Mouse (Mus musculus) spleen, adult 12 weeks (tissue): ENCODE measurements around the gene Cavin3.
A peak's percentile ranks its signal among the peaks of the same experiment; 100 is the strongest.

Source experiments
- DNase-seq: peaks from one replicate; pipeline ENCODE4 v3.0.0; 2022; ENCODE audit warnings: low spot score

Cavin3 gene

DNA sequence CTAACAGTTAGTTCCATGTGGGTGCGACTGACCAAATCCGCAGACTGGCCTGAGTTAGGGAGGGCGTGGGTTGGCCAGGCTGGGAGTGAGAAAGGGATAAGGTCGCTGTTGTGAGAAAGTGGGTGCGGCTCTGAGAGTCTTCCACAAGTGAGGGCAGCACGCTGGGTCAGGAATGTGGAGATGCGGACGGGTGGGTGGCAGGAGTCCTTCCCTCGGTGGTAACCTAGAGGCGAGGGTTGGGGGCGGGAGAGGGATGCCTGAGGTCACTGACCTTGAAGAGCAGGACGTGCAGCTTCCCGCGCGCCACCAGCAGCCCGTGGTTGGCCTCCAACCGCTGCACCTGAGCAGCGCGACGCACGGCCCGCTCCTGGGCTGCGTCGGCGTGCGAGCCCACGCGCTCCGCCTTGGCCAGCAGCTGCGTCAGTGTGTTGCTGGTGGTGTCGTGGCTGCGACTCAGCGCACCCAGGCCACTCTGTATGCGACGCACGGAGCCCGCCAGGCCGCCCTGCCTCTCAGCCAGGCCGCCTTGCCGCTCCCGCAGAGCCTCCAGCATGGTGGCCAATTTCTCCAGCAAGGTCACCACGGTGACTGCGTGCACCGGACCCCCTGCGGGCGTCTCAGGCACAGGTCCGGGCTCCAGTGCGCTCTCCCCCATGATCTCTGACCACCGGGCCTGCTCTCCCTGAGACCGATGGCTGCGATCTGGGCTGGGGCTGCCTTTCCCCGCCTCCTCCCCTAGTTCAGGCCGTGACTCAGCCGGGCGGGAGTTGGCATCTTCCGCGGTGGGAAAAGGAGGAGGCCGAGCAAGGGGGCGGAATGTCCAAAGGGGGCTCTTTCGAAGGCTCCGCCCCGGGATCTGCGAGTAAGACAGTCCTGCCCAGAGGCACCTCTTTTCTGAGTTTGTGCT, at the start of gene Cavin3:
Gene Cavin3 (minus strand): TSS at position 796 of the 907 bp plus-strand sequence.
- no peak for DNase-seq

- no peak for DNase-seq
Measured at GRCm38 (mm10) chr7:105528094-105528493, 46.0 kb upstream of the Cavin3 start.

DNA sequence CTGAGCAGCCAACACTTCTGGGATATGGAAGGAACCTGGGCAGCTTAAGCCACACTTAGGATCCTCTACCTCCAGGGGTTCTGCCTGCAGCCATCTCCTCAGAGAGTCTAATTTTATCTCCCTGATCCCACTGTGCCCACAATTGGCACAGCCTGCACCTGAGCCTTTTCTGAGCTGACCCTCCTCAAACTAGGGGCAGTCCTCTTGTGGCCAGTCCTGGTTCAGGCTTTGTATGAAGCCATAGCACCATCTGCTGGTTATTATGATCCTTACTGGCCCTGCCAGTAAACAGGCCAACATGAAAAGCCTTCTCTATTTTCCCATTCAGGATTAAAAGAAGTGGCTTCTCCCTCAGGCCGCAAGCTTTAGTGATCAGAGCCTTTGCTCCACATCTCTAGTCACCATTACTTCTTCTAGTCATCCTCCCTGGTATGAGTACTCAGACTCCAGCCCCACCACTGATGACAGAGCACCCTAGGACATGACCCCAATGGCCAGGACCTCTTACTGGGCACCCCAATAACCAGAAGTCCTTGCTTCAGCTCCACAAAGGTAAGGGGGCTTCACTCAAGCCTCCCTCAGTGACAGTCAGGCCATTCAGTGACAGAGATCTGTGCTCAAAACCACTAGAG, 45.3 kb upstream of the Cavin3 start:
- no peak for DNase-seq

GRCm38 (mm10) chr7:105524222-105524621, 42.1 kb upstream of the Cavin3 start:
- DNase-seq = no peak

DNA sequence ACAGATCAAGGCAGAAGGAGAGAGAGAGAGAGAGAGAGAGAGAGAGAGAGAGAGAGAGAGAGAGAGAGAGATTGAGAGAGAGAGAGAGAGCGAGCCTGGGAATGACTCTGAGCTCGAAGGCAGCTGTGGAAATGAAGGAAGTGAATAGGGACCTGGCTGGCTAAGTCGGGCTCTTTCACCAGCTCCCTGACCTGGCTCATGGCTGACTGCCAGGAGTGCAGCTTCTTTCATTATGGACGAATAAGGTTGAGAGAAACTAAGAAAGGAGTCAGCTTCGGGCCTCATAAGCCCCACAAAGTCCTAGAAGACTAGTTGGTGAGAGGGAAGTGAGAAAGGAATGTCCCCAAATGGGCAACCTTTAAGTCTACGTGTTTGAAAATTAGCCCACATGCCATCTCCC, 38.1 kb upstream of the Cavin3 start:
- DNase-seq = no peak

- no peak for DNase-seq
Measured at GRCm38 (mm10) chr7:105519771-105520170, 37.7 kb upstream of the Cavin3 start.

DNA sequence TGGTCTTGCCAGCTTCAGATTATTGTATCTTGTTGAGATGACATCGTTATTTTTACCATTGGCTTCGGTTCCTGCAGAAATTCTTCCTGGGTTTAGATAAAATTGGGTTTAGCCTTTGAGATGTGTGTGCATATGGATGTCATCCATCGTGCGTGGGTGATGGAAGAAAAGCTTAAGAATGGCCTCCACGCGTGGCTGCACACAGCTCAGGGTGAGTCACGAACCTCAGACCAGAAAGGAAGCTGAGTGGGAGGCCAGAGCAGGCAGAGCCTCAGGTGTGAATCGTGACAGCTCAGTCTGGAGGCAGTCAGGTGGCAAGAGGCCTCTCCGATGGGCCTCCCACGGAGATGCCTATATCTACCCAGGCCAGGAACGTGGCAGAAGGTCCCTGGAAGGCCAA, 37.2 kb upstream of the Cavin3 start:
- DNase-seq = no peak

DNA sequence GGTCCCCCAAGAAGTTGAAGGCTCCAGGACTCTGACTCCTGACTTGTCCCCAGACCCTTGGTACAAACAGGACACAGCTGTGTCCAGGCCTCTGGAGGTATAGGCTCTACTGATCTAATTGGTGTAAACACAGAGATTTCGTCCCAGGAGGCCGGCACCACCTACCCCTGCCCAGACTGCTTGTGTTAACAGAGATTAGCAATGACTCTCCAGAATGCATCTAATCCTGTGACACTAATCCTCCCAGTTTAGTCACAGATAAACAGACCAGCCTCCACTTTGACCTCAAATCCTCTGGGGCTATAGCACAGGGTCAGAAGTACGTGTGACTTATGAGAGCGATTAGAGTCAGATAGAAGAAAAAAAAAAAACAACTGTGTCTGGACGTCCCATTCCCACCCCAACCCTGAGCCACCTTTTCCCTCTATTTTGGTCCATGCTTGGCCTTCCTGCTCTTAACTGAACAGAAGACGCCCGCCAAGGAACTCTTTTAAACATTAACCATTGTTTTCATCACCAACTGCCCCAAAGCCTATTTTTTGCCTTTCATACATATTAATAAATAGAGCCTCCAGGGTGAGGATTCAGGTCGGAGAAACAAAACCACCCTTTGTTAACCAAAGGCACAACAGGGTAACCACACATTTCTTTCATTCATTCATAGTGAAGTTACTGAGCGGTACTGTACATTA, 34.7 kb upstream of the Cavin3 start:
- DNase-seq = no peak

- peak; percentile 7 for DNase-seq
Measured at GRCm38 (mm10) chr7:105515178-105515577, 33.1 kb upstream of the Cavin3 start.

GRCm38 (mm10) chr7:105514561-105514960, 32.5 kb upstream of the Cavin3 start:
- DNase-seq = no peak

GRCm38 (mm10) chr7:105513845-105514291, 31.8 kb upstream of the Cavin3 start:
- DNase-seq = no peak

- DNase-seq = no peak
Measured at GRCm38 (mm10) chr7:105510143-105510542, 28.0 kb upstream of the Cavin3 start.

DNA sequence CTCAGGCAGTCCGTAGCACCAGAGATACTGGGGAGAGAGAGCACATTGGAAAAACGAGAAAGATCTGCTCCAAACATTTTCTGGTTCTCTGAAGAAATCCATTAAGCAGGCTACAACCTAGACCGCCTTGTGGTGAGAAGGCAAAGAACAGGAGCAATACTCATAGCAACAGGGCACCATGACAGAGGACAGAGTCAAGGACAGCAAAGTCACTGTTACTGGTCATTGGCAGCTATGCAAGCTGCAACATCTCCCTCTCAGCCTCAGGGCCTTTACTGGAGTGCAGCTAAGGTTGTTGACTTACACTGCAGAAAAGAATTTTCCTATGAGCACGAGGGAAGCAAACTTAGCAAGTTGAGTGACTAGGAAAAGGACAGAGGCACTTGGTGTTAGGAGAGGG, 25.2 kb upstream of the Cavin3 start:
- no peak for DNase-seq

DNA sequence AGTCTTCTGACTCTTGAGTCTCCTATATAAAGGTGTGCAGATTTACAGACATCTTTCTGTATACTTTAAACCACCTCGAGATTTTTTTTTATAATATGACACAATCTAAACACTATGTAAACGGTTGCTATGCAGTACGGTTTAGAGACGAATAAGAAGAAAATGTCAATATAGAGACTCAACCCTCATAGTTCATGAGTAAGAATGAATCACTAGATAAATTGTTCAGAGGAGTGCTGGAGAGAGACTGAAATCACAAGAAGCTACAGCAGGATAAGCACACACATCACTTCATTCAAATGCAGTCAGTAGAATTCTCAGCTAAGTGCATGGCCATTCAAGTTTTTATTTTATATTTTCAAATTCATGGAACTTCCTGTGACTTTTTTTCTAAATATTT, 19.9 kb upstream of the Cavin3 start:
- DNase-seq = no peak

GRCm38 (mm10) chr7:105499676-105500075, 17.6 kb upstream of the Cavin3 start:
- DNase-seq = no peak

DNA sequence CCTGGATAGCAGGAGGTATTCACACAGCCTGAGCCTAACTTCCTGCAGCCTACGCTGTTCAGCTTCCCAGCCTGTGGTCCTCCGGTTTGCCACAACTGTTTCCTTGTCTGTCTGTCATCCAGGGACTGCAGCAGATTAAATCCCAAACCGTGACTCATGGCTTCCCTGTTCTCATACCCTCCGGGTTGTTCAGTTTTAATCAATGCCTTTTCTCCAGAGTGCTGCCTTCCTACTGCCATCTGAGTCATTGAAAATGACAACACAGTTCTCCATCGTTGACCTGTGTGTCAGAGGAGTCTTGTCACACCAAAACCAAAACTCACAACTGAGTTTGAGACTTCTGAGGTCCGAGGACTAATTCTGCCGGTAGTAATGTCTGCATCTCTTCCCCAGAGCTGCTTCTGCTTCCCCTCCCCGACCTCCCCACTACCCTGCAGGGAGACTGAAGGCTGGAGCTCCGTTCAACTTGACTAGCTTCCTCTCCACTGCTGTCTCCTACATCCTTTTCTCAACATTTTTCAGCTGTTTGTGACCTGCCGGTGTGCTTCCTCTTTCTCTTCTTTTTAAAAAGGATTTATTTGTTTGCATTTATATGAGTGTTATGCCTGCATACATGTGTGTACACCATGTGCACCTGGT, 16.9 kb upstream of the Cavin3 start:
- DNase-seq = no peak

DNA sequence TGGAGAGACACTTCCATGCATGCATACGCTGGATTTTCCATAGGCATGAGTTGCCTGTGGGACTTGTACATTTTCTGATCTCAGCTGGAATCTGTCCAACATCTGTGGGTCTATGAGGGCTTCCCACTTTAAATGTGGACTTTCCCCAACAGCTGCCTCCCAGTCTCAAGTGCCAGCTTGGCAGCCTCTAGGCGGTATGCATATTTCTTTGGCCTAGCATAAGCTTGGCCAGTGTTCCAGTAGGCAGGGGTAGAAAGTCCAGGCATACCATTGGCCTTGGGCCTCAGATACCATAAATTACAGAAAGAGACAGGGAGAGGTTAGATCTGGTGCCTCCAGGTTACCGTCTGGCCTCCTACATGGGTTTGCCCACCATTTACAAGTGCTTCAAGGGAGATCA, 15.8 kb upstream of the Cavin3 start:
- DNase-seq = no peak

- DNase-seq = no peak
Measured at GRCm38 (mm10) chr7:105487104-105487876, 5.2 kb upstream of the Cavin3 start.

DNA sequence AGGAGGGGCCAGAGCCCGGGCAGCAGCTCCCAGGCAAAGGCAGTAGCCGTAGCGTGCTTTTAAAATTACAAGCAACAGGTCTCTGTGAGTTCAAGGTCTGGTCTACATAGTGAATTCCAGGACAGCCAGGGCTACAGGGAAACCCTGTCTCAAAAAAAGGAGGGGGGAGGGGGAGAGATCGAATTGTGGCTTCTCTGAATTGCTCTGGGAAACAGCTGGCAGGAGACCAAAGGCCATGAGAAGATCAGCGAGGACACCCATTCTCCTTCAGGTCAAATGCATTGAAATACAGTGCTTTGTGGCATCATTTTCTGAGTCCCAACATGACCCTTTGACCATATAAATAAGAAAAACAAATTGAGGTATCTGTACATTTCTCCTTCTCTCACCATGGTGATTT, 2.9 kb upstream of the Cavin3 start:
- no peak for DNase-seq

GRCm38 (mm10) chr7:105482426-105482825, 326 bp upstream of the Cavin3 start:
- no peak for DNase-seq
